Mouse (Mus musculus): ENCODE measurements around the gene Dlg2.

GRCm38 (mm10) chr7:91389272-91389671, 912.8 kb downstream of the Dlg2 start:
- TF ChIP-seq CTCF (IDR thresholded peaks at IDR 0.05; ENCODE audit: low read depth, low read length), result no peak
- no peak for TF ChIP-seq POLR2A (IDR thresholded peaks at IDR 0.05; ENCODE audit: borderline replicate concordance, low read depth, low read length)

Data from bone marrow macrophage, adult 2 months (primary cell).